Mouse (Mus musculus): ENCODE measurements around the gene Pole4. TPM values are rescaled to one million over a fixed set of nuclear protein-coding genes. Genes with fewer than 3 reads are reported as not detected.
"Not testable (repeated sequence)": the region's sequence is repeated elsewhere in the genome, so short reads cannot be mapped to it uniquely, and the experiment has no call there.

Pole4 gene
- total and polyA plus RNA-seq, 3 experiments = 9.2 to 16.7 (median 15.5) TPM

- H3K9ac ChIP-seq (ENCODE audit: low read depth, low read length) = no peak overlapping the region
- DNase-seq = no peak
- TF ChIP-seq POLR2A (IDR thresholded peaks at IDR 0.05; ENCODE audit: insufficient read depth, low read depth, low read length) (no peak), CTCF (IDR thresholded peaks at IDR 0.05) (no peak), EP300 (IDR thresholded peaks at IDR 0.05; ENCODE audit: insufficient read depth, low read depth, low read length) (no peak)
- no peaks in the 10 kb centered on the region for H3K79me2 ChIP-seq (replicated peaks; ENCODE audit: control insufficient read depth, insufficient read depth, low read length)
- no peaks in the 10 kb centered on the region for H3K27me3 ChIP-seq (ENCODE audit: control insufficient read depth, insufficient read depth, low read length)
- intact Hi-C loops (cut with DNase I) = no loop called here
- no peak overlapping the region for H3K27ac ChIP-seq
- no peak overlapping the region for H3K4me3 ChIP-seq
- H3K4me1 ChIP-seq (ENCODE audit: control insufficient read depth, insufficient read depth, low read length) = no peaks in the 10 kb centered on the region
- WGBS = 73% methylated on average over 6 of the region's 6 CpGs
- H3K36me3 ChIP-seq (ENCODE audit: control insufficient read depth, insufficient read depth, low read length) = no peaks in the 10 kb centered on the region
Measured at GRCm38 (mm10) chr6:82701296-82701695, 3.9 kb downstream of the Pole4 start.

GRCm38 (mm10) chr6:82699831-82700230 lies 5.3 kb downstream of the Pole4 start:
- H3K9ac ChIP-seq (ENCODE audit: low read depth, low read length) = no peak overlapping the region
- H3K79me2 ChIP-seq (replicated peaks; ENCODE audit: control insufficient read depth, insufficient read depth, low read length) = no peaks in the 10 kb centered on the region
- no peaks in the 10 kb centered on the region for H3K27me3 ChIP-seq (ENCODE audit: control insufficient read depth, insufficient read depth, low read length)
- no peak overlapping the region for H3K4me3 ChIP-seq
- H3K4me1 ChIP-seq (ENCODE audit: control insufficient read depth, insufficient read depth, low read length) = no peaks in the 10 kb centered on the region
- H3K27ac ChIP-seq = no peak overlapping the region
- intact Hi-C loops (cut with DNase I) = no loop called here
- WGBS = 53% methylated on average over 5 of the region's 5 CpGs
- no peak for DNase-seq
- TF ChIP-seq CTCF (IDR thresholded peaks at IDR 0.05) (no peak), EP300 (IDR thresholded peaks at IDR 0.05; ENCODE audit: insufficient read depth, low read depth, low read length) (no peak)
- H3K36me3 ChIP-seq (ENCODE audit: control insufficient read depth, insufficient read depth, low read length) = no peaks in the 10 kb centered on the region

GRCm38 (mm10) chr6:82696736-82697135 lies 8.4 kb downstream of the Pole4 start:
- 88% methylated on average over 3 of the region's 3 CpGs for WGBS
- no peak overlapping the region for H3K27ac ChIP-seq
- DNase-seq = no peak
- TF ChIP-seq POLR2A (IDR thresholded peaks at IDR 0.05; ENCODE audit: insufficient read depth, low read depth, low read length) (no peak), CTCF (IDR thresholded peaks at IDR 0.05) (no peak), EP300 (IDR thresholded peaks at IDR 0.05; ENCODE audit: insufficient read depth, low read depth, low read length) (no peak)
- intact Hi-C loops (cut with DNase I) = no loop called here
- no peaks in the 10 kb centered on the region for H3K79me2 ChIP-seq (replicated peaks; ENCODE audit: control insufficient read depth, insufficient read depth, low read length)
- no peak overlapping the region for H3K9ac ChIP-seq (ENCODE audit: low read depth, low read length)
- no peaks in the 10 kb centered on the region for H3K4me1 ChIP-seq (ENCODE audit: control insufficient read depth, insufficient read depth, low read length)
- no peaks in the 10 kb centered on the region for H3K36me3 ChIP-seq (ENCODE audit: control insufficient read depth, insufficient read depth, low read length)
- no peak overlapping the region for H3K4me3 ChIP-seq
- no peaks in the 10 kb centered on the region for H3K27me3 ChIP-seq (ENCODE audit: control insufficient read depth, insufficient read depth, low read length)

- Histone ChIP-seq H3K79me2 (replicated peaks; ENCODE audit: control insufficient read depth, insufficient read depth, low read length) (no peaks in the 10 kb centered on the region), H3K4me1 (ENCODE audit: control insufficient read depth, insufficient read depth, low read length) (no peaks in the 10 kb centered on the region), H3K27ac (no peak overlapping the region), H3K9ac (ENCODE audit: low read depth, low read length) (no peak overlapping the region), H3K4me3 (no peak overlapping the region), H3K27me3 (ENCODE audit: control insufficient read depth, insufficient read depth, low read length) (no peaks in the 10 kb centered on the region), H3K36me3 (ENCODE audit: control insufficient read depth, insufficient read depth, low read length) (no peaks in the 10 kb centered on the region)
- intact Hi-C loops (cut with DNase I) = no loop called here
- TF ChIP-seq CTCF (IDR thresholded peaks at IDR 0.05) = no peak
- no peak for TF ChIP-seq POLR2A (IDR thresholded peaks at IDR 0.05; ENCODE audit: insufficient read depth, low read depth, low read length)
- TF ChIP-seq EP300 (IDR thresholded peaks at IDR 0.05; ENCODE audit: insufficient read depth, low read depth, low read length) = no peak
- DNase-seq = no peak
- 38% methylated on average over 13 of the region's 13 CpGs for WGBS
Measured at GRCm38 (mm10) chr6:82694668-82695067, 10.5 kb downstream of the Pole4 start.

- H3K36me3 ChIP-seq (ENCODE audit: control insufficient read depth, insufficient read depth, low read length) = no peaks in the 10 kb centered on the region
- no peak for DNase-seq
- no peak for TF ChIP-seq EP300 (IDR thresholded peaks at IDR 0.05; ENCODE audit: insufficient read depth, low read depth, low read length)
- no peak for TF ChIP-seq CTCF (IDR thresholded peaks at IDR 0.05)
- TF ChIP-seq POLR2A (IDR thresholded peaks at IDR 0.05; ENCODE audit: insufficient read depth, low read depth, low read length) = no peak
- no peaks in the 10 kb centered on the region for H3K4me1 ChIP-seq (ENCODE audit: control insufficient read depth, insufficient read depth, low read length)
- H3K4me3 ChIP-seq = no peak overlapping the region
- WGBS = 47% methylated on average over 4 of the region's 4 CpGs
- H3K27me3 ChIP-seq (ENCODE audit: control insufficient read depth, insufficient read depth, low read length) = no peaks in the 10 kb centered on the region
- H3K9ac ChIP-seq (ENCODE audit: low read depth, low read length) = no peak overlapping the region
- H3K79me2 ChIP-seq (replicated peaks; ENCODE audit: control insufficient read depth, insufficient read depth, low read length) = no peaks in the 10 kb centered on the region
- intact Hi-C loops (cut with DNase I) = no loop called here
- no peak overlapping the region for H3K27ac ChIP-seq
Measured at GRCm38 (mm10) chr6:82689474-82689873, 15.7 kb downstream of the Pole4 start.

- H3K4me1 ChIP-seq (ENCODE audit: control insufficient read depth, insufficient read depth, low read length); H3K27me3 ChIP-seq (ENCODE audit: control insufficient read depth, insufficient read depth, low read length); DNase-seq; H3K27ac ChIP-seq; H3K79me2 ChIP-seq (replicated peaks; ENCODE audit: control insufficient read depth, insufficient read depth, low read length); H3K9ac ChIP-seq (ENCODE audit: low read depth, low read length); H3K4me3 ChIP-seq; H3K36me3 ChIP-seq (ENCODE audit: control insufficient read depth, insufficient read depth, low read length); intact Hi-C loops (cut with DNase I): not testable (repeated sequence)
- 76% methylated on average over 5 of the region's 5 CpGs for WGBS
Measured at GRCm38 (mm10) chr6:82688586-82688985, 16.6 kb downstream of the Pole4 start.

- Histone ChIP-seq H3K4me1 (ENCODE audit: control insufficient read depth, insufficient read depth, low read length) (no peaks in the 10 kb centered on the region), H3K79me2 (replicated peaks; ENCODE audit: control insufficient read depth, insufficient read depth, low read length) (no peaks in the 10 kb centered on the region), H3K9ac (ENCODE audit: low read depth, low read length) (no peak overlapping the region), H3K27me3 (ENCODE audit: control insufficient read depth, insufficient read depth, low read length) (no peaks in the 10 kb centered on the region), H3K36me3 (ENCODE audit: control insufficient read depth, insufficient read depth, low read length) (no peaks in the 10 kb centered on the region), H3K27ac (no peak overlapping the region), H3K4me3 (no peak overlapping the region)
- no peak for TF ChIP-seq CTCF (IDR thresholded peaks at IDR 0.05)
- intact Hi-C loops (cut with DNase I) = no loop called here
- DNase-seq = no peak
Measured at GRCm38 (mm10) chr6:82684136-82684535, 21.0 kb downstream of the Pole4 start.

- DNase-seq; H3K4me3 ChIP-seq; H3K36me3 ChIP-seq (ENCODE audit: control insufficient read depth, insufficient read depth, low read length); H3K4me1 ChIP-seq (ENCODE audit: control insufficient read depth, insufficient read depth, low read length); H3K27ac ChIP-seq; intact Hi-C loops (cut with DNase I); H3K27me3 ChIP-seq (ENCODE audit: control insufficient read depth, insufficient read depth, low read length); H3K79me2 ChIP-seq (replicated peaks; ENCODE audit: control insufficient read depth, insufficient read depth, low read length); H3K9ac ChIP-seq (ENCODE audit: low read depth, low read length): not testable (repeated sequence)
- 72% methylated on average over 2 of the region's 2 CpGs for WGBS
Measured at GRCm38 (mm10) chr6:82679286-82679685, 25.9 kb downstream of the Pole4 start.

GRCm38 (mm10) chr6:82677629-82678028 lies 27.5 kb downstream of the Pole4 start:
- WGBS = 80% methylated on average over 3 of the region's 3 CpGs
- H3K36me3 ChIP-seq (ENCODE audit: control insufficient read depth, insufficient read depth, low read length); H3K9ac ChIP-seq (ENCODE audit: low read depth, low read length); H3K27ac ChIP-seq; H3K27me3 ChIP-seq (ENCODE audit: control insufficient read depth, insufficient read depth, low read length); H3K4me3 ChIP-seq; H3K4me1 ChIP-seq (ENCODE audit: control insufficient read depth, insufficient read depth, low read length); H3K79me2 ChIP-seq (replicated peaks; ENCODE audit: control insufficient read depth, insufficient read depth, low read length); DNase-seq; intact Hi-C loops (cut with DNase I): not testable (repeated sequence)

Data from heart, adult 2 months (tissue).